ENCODE assay signal across 8 mouse cellular contexts in the genomic region with DNA sequence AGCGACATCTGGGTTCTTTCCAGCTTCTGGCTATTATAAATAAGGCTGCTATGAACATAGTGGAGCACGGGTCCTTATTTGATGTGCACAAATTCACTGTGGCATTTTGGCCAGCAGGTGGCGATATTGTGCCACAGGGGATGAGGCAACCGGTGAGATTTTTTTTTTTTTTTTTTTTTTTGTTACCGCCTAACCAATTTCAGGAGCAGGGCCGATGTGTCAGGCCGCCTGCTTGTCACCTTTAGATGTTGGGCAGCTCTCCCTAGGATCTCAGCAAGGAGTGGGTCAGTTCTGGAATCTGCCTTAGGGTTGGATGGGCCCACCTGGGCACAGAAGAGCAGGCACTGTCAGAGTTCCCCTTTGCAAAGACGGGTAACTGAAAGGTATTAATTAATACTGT.
A peak's percentile ranks its signal among the peaks of the same experiment; 100 is the strongest.
DNase-seq lines count a peak whose midpoint lies in the region; ATAC-seq lines count a peak whose summit lies in the region.

No protein-coding gene starts in this region.

- no peaks in the 10 kb centered on the region for H3K36me3 ChIP-seq in hindbrain, embryonic 10.5 days
- no peaks in the 10 kb centered on the region for H3K36me3 ChIP-seq in hindbrain, embryonic 12.5 days
- H3K36me3 ChIP-seq in limb, embryonic 11.5 days (ENCODE audit: control insufficient read depth, insufficient read depth, low read length), result no peaks in the 10 kb centered on the region

- no peak overlapping the region for H3K9ac ChIP-seq in hindbrain, embryonic 12.5 days
- H3K9ac ChIP-seq in limb, embryonic 11.5 days (ENCODE audit: low read length), result no peak overlapping the region

- peaks cover 9% of the 10 kb centered on the region; the same call in 1 of the 2 replicates for H3K9me3 ChIP-seq in hindbrain, embryonic 10.5 days
- H3K9me3 ChIP-seq in hindbrain, embryonic 12.5 days (replicated peaks), result no peaks in the 10 kb centered on the region
- peaks cover 4% of the 10 kb centered on the region; the same call in 1 of the 2 replicates for H3K9me3 ChIP-seq in limb, embryonic 11.5 days (ENCODE audit: control insufficient read depth, low read length)

- no peaks in the 10 kb centered on the region for H3K27me3 ChIP-seq in hindbrain, embryonic 10.5 days (ENCODE audit: insufficient read depth, poor library complexity, severe bottlenecking)
- H3K27me3 ChIP-seq in hindbrain, embryonic 12.5 days, result no peaks in the 10 kb centered on the region
- no peaks in the 10 kb centered on the region for H3K27me3 ChIP-seq in limb, embryonic 11.5 days (ENCODE audit: control insufficient read depth, insufficient read depth, low read length)

- H3K4me1 ChIP-seq in hindbrain, embryonic 10.5 days (replicated peaks), result no peaks in the 10 kb centered on the region
- H3K4me1 ChIP-seq in hindbrain, embryonic 12.5 days, result no peaks in the 10 kb centered on the region
- H3K4me1 ChIP-seq in limb, embryonic 11.5 days (ENCODE audit: control insufficient read depth, insufficient read depth, low read length), result no peaks in the 10 kb centered on the region

- H3K4me2 ChIP-seq in hindbrain, embryonic 12.5 days (replicated peaks), result no peak overlapping the region
- H3K4me2 ChIP-seq in limb, embryonic 11.5 days (ENCODE audit: low read depth, severe bottlenecking), result no peak overlapping the region

- DNase-seq in hindbrain, embryonic 10.5 days (ENCODE audit: low spot score), result peak; percentile 80
- DNase-seq in adipocyte (ENCODE audit: low spot score), result peak; percentile 85
- peak; percentile 69 to 73 for DNase-seq in cerebellum, postnatal 4 days (ENCODE audit: low spot score in 2 of 2)
- DNase-seq in heart, postnatal 36 days, result peak; percentile 60 to 76
- DNase-seq in limb, embryonic 11.5 days (ENCODE audit: low spot score), result peak; percentile 94
- DNase-seq in naive thymus-derived CD4-positive, alpha-beta T cell, adult 2 months (ENCODE audit: low read depth), result peak; percentile 89
- peak; percentile 75 for DNase-seq in thymus, postnatal 14 days

- no peak overlapping the region for H3K4me3 ChIP-seq in hindbrain, embryonic 10.5 days
- no peak overlapping the region for H3K4me3 ChIP-seq in hindbrain, embryonic 12.5 days
- H3K4me3 ChIP-seq in limb, embryonic 11.5 days (ENCODE audit: low read depth, low read length), result no peak overlapping the region

- intact Hi-C loops in heart, postnatal 36 days (cut with DNase I), result loop anchor here (2.0 kb wide), 2 partner anchors 215 to 793 kb away; no protein-coding TSS in a partner anchor

- WGBS in hindbrain, embryonic 10.5 days, result 18% methylated on average over 8 of the region's 8 CpGs
- WGBS in hindbrain, embryonic 12.5 days, result 13% methylated on average over 8 of the region's 8 CpGs
- 15% methylated on average over 8 of the region's 8 CpGs for WGBS in limb, embryonic 11.5 days

- H3K27ac ChIP-seq in hindbrain, embryonic 10.5 days, result no peak overlapping the region
- no peak overlapping the region for H3K27ac ChIP-seq in hindbrain, embryonic 12.5 days
- H3K27ac ChIP-seq in limb, embryonic 11.5 days (replicated peaks; ENCODE audit: low read depth, low read length), result no peak overlapping the region

- no peak for ATAC-seq in hindbrain, embryonic 12.5 days (ENCODE audit: low FRiP score)
- ATAC-seq in limb, embryonic 11.5 days (ENCODE audit: insufficient number of reproducible peaks, low FRiP score, low TSS enrichment, low read depth), result no peak
